Mouse (Mus musculus) urinary bladder, postnatal 36 days (tissue): ENCODE measurements around the gene Reep3.

ENCODE experiments used
- DNase-seq, 2 experiments: peaks; one replicate each; pipeline ENCODE4 v3.0.0; 2022; ENCODE audit warnings: low spot score in 2 of 2, mixed read lengths in 1 of 2

Gene Reep3

DNA sequence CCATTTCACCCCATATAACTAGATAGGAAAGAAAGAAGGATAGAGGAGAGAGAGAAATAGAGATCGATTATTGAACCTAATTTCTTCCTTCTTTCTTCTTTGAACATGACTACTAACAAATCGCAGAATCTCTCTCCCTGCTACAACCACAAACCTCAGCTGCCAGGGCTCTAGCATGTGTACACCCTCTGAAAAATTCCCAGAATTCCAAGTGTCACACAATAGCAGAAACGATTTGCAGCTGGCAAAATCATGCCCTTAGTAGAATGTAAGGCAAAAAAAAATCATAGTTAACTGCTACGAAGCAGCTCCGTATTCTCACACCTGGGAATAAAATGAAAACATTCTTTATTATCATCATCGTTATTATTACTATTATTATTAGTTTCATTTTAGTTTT, 122.9 kb downstream of the Reep3 start:
- DNase-seq = no peak

DNA sequence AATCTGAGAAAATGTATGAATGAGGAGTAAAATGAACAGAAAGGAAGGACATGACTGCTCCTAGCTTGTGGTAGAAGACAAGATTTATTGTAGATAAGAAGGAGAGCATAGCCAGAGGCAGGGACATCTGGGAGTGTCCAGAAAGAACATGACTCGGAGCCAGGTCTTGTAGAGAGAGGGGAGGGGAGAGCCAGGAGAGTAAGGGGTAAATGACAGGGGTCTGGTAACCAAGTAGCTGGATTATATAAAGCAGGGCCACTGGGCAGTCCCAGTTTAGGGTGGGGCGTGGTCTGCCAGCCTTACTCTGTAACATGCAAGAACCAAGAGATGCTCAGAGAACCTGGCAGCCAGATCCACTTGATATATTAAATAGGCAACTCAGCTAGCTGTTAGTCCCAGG, 123.5 kb downstream of the Reep3 start:
- no peak for DNase-seq

DNA sequence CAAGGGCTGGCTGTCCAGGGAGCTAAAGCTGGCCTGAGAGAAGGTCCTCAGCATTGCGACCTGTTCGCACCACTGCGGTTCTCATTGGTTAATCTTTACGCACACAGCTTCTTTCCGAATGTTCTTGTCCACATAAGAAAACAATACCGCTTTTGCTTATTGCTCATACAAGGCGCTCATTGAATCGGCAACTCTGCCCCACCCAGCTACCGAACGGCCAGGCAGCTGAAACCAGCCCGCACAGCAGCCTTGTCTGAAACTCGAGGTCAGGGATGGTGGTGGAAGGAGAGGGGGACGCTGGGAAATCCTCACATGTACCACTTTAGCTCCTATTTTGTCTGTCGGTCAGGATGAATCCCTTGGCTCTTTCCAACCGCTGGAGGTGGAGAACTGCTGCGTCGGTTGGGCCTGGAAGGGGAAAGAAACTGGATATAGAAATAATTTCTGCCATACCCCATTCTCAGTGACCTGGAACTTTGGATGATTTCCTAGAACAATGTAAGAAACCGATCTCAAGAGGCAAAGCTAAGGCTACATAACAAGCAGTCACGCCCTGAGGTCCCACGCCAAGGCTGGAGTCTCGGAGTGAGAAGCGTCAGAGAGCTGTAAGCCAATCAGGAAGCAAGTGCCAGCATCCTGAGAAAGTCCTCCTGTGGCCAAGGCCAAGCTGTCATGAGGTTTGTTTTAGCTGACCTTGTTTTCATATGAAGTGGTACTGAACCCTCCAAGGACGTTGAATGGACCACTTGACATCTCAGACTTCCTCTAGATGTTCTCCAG, 126.2 kb downstream of the Reep3 start:
- DNase-seq = no peak

DNA sequence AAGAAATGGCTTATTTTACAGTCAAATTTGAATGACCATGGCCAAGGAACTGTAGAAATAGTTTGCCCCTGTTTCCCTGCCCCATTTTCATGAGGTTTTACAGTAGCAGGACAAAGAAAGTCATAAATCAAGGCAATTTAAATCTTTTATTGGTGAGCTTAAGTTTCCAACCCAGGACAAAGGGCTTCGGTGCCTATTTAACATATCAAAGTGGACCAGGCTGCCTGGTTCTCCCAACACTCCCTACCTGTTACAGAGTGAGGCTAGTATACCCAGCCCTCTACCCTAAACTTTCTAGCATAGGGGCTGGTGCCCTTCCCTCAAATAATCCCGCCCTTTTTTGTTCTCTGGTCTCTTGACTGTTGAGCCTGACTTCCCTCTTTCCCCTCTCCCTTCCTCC, 127.2 kb downstream of the Reep3 start:
- no peak for DNase-seq

DNA sequence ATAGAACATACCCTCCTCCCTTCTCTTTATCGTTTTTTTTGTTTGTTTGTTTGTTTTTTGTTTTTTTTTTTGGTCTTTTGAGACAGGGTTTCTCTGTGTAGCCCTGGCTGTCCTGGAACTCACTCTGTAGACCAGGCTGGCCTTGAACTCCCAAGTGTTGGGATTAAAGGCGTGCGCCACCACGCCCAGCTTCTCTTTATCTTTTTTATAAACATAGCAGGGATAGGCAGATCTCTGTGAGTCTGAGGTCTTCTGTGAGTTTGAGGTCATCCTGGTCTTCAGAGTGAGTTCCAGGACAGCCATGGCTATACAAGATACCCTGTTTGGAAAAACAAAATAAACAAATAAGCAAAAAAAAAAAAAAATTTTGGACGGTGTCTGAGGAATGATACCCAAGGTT, 127.7 kb downstream of the Reep3 start:
- DNase-seq = no peak

DNA sequence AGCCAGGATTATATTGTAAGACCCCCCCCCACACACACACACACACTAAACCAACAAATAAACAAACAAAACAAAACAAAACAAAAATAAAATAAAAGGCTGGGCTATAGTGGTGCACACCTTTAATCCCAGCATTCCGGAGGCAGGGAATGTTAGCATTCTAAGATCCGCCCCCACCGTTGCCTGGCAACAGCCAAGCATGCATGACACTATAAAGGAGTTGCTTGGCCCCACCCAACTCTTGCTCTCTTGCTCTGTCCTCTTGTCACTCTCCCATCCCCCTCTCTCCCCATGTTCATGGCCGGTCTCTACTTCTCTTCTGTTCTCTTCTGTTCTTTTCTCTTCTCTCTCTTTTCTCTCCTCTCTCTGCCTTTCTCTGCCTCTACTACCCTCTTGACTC, 128.2 kb downstream of the Reep3 start:
- DNase-seq = no peak

DNA sequence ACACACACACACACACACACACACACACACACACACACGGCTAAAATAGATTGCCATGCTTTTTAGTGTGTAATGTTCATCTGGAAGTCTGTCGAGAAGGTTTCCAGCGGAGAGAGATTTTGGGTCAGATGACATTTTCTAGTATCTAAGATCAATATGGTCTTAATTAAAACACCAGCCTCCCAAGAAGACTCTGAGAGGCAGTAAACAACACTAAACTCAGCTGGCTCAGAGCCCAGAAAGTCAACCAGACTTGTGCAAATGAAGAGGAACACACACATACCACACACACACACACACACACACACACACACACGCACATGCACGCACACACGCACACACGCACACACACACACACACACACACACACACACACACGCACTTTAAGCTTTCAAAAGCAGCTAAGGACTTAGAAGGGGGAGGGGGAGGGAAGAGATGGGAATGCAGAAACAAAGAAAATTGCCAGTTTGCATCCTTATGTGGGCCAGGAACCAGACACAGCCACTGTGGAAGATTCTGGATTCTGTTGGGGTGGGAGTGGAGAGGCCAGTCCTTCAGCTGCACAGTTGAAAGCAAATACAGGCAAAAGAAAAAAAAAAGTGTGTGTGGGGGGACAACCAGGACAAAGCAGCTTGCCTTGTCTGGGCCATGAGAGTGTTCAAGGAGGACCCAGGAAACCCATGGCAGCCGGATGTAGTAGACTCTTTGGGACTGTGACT, 130.2 kb downstream of the Reep3 start:
- no peak for DNase-seq

DNA sequence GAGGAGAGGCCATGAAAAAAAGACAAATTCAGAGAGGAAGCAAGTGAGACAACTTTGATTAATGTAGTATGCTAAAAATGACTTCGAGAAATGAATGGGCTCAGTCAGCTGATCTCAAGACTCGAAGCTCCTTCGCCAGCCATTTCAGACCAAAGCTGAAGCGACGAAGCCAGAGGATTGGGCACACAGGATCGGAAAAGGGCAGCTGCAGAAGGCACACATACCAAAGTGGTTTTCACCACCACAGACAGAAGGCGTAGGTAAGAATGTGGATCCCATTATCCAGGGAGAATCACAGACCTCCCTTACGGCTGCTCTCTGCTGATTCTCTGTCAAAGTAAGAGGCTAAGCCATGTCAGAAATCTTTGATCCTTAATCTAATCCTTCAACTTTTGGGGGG, 136.6 kb downstream of the Reep3 start:
- DNase-seq = no peak
